Mouse (Mus musculus) lung, postnatal 25 days (tissue): ENCODE data around the gene Mroh2a.

Experiments
- DNase-seq: peaks from one replicate; pipeline ENCODE4 v3.0.0; 2022; ENCODE audit warnings: low spot score

Mroh2a gene

GRCm38 (mm10) chr1:88226670-88227379, at the start of gene Mroh2a:
Mroh2a (plus strand) TSS chr1:88226986.
- no peak for DNase-seq

GRCm38 (mm10) chr1:88179657-88180056, 47.1 kb upstream of the Mroh2a start:
- no peak for DNase-seq

- DNase-seq = no peak
These were observed 40.4 kb upstream of the Mroh2a start for GRCm38 (mm10) chr1:88186325-88186935.

- no peak for DNase-seq
These were observed 34.6 kb upstream of the Mroh2a start for GRCm38 (mm10) chr1:88192136-88192535.

- no peak for DNase-seq
These were observed 31.1 kb upstream of the Mroh2a start for GRCm38 (mm10) chr1:88195687-88196086.

GRCm38 (mm10) chr1:88197443-88197842, 29.3 kb upstream of the Mroh2a start:
- DNase-seq = no peak

- DNase-seq = no peak
These were observed 26.8 kb upstream of the Mroh2a start for GRCm38 (mm10) chr1:88199996-88200395.

GRCm38 (mm10) chr1:88200456-88200855, 26.3 kb upstream of the Mroh2a start, which contains the start of gene Ugt1a2:
Ugt1a2 (plus strand) TSS chr1:88200601.
- no peak for DNase-seq

GRCm38 (mm10) chr1:88205294-88205922, 21.4 kb upstream of the Mroh2a start, which contains the start of gene Dnajb3:
Dnajb3 (minus strand) TSS chr1:88205782.
- peak; percentile 77 for DNase-seq

- DNase-seq = no peak
These were observed 19.8 kb upstream of the Mroh2a start for GRCm38 (mm10) chr1:88206843-88207479.

- DNase-seq = peak; percentile 2
These were observed 15.0 kb upstream of the Mroh2a start, which contains the start of gene Ugt1a1 for GRCm38 (mm10) chr1:88211812-88212211. Ugt1a1 (plus strand) TSS chr1:88211959.

- DNase-seq = peak; percentile 10
These were observed 14.3 kb upstream of the Mroh2a start for GRCm38 (mm10) chr1:88212341-88213045.

GRCm38 (mm10) chr1:88213061-88213460, 13.7 kb upstream of the Mroh2a start:
- DNase-seq = peak; percentile 0

- DNase-seq = peak; percentile 5
These were observed 12.9 kb upstream of the Mroh2a start for GRCm38 (mm10) chr1:88213766-88214461.

- DNase-seq = no peak
These were observed 12.3 kb upstream of the Mroh2a start for GRCm38 (mm10) chr1:88214462-88214952.

GRCm38 (mm10) chr1:88215466-88216380, 11.1 kb upstream of the Mroh2a start:
- DNase-seq = peak; percentile 0

GRCm38 (mm10) chr1:88216551-88216950, 10.2 kb upstream of the Mroh2a start:
- no peak for DNase-seq

GRCm38 (mm10) chr1:88217144-88217543, 9.6 kb upstream of the Mroh2a start:
- DNase-seq = no peak

GRCm38 (mm10) chr1:88217576-88217975, 9.2 kb upstream of the Mroh2a start:
- peak; percentile 0 for DNase-seq

- DNase-seq = peak; percentile 1
These were observed 8.7 kb upstream of the Mroh2a start for GRCm38 (mm10) chr1:88218051-88218450.
